In genomic region chr10:58871149-58871820, GRCm38 (mm10) we compare ENCODE assay signal across 13 mouse cellular contexts. TPM values are rescaled to one million over a fixed set of nuclear protein-coding genes. Genes with fewer than 3 reads are reported as not detected.
A peak's percentile ranks its signal among the peaks of the same experiment; 100 is the strongest.
DNase-seq lines count a peak whose midpoint lies in the region.
"Had no signal": no experiment of that assay in that cellular context is flagged by ENCODE, and none has a peak within 500 bp of the region (broad histone marks: within the 10 kb centered on the region; RNA-seq: fewer than 3 reads in every experiment).

No protein-coding gene starts in this region.

- peak; percentile 9 for DNase-seq in adrenal gland, postnatal 14 days
- DNase-seq in adrenal gland, postnatal 36 days = no peak
- DNase-seq in right cerebral cortex, adult 18-20 months = peak; percentile 85
- DNase-seq in right cerebral cortex, postnatal 4 days = no peak
- DNase-seq in left cerebral cortex, postnatal 36 days (ENCODE audit: low spot score in 2 of 2) = peak; percentile 70 to 73
- peak; percentile 81 for DNase-seq in telencephalon, adult 2 months (ENCODE audit: low read depth, low spot score)
- DNase-seq in lung, adult 18-20 months = no peak
- no peak for DNase-seq in thymus, postnatal 0 days (ENCODE audit: low spot score)
- DNase-seq: cerebellum, postnatal 36 days; heart, adult 2 months; kidney, postnatal 14 days; liver; lung, postnatal 36 days had no signal

- intact Hi-C loops in left cerebral cortex, postnatal 36 days (cut with DNase I) = no loop called here

RNA-seq across cellular contexts. Expression of gene Sh3rf3, which starts 58.1 kb away (rescaled TPM):
- total RNA-seq in adrenal gland, postnatal 14 days (2021) = 1.3 and 1.8 TPM in 2 replicates
- total RNA-seq in adrenal gland, postnatal 36 days (2021) = under 1 TPM; 0.86 to 0.95 TPM
- 10 to 100 TPM; 44.0 to 56.3 TPM for total RNA-seq in left cerebral cortex, postnatal 36 days (2021)
- 1.0 and 2.0 TPM in 2 replicates for polyA plus RNA-seq in thymus, postnatal 0 days (2015; fragmentation: Nextera tagmentation; extraction: Ambion mirVana)

Comparison
In these comparisons a context has a peak if more than half of its experiments do, and no peak if none do; other contexts are left out.
1. DNase-seq: peak in adrenal gland, postnatal 14 days (single experiment), right cerebral cortex, adult 18-20 months (single experiment), left cerebral cortex, postnatal 36 days (2 of 2) and telencephalon, adult 2 months (single experiment); none in adrenal gland, postnatal 36 days (0 of 2), right cerebral cortex, postnatal 4 days (single experiment), lung, adult 18-20 months (0 of 2) and thymus, postnatal 0 days (single experiment).
2. RNA of gene Sh3rf3, which starts 58.1 kb away (total RNA-seq): 44.0 to 56.3 TPM in left cerebral cortex, postnatal 36 days; 1.3 to 1.8 TPM in adrenal gland, postnatal 14 days and 0.86 to 0.95 TPM in adrenal gland, postnatal 36 days; every median in the first group is over 10 times any median in the second.